ENCODE assay signal across 8 mouse cellular contexts in the genomic region with DNA sequence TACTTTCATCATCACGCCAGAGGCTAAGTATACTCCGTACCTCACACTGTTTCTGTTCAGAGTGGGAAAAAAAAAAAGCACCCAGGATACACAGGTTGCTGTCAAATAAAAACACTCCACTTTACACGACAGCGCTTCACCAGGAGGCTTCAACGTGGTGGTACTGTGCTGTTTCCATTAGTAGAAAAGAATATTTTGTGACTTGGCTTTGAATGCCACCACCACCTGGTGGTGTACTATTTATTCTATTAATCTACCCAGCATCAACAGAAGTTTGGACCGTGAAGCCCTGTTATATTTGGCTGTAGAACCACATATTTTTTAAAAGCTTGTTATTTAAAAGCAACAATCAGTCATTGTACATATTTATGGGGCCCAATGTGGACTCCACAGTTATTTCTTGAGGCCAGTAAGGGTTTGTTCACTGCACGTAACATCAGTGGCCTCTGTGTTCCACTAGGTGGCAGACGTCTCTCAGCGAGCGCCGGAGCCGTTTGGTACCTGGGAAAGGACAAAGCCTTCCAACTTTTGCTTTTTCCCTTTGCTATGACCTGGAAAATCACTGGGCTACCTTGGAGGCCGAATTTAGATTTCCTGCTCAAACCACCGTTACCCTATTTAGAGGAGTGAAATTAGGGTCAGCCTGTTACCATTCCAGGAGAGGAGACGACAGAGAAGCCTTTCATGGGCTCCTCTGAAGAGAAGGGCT. TPM values are rescaled to one million over a fixed set of nuclear protein-coding genes. Genes with fewer than 3 reads are reported as not detected.
DNase-seq lines count a peak whose midpoint lies in the region; ATAC-seq and TF ChIP-seq lines count a peak whose summit lies in the region.

No protein-coding gene starts in this region.

- WGBS in lung, adult 2 months, result 26% methylated on average over 15 of the region's 15 CpGs
- 27% methylated on average over 15 of the region's 15 CpGs for WGBS in neural tube, embryonic 15.5 days

- no peaks in the 10 kb centered on the region for H3K9me3 ChIP-seq in neural tube, embryonic 15.5 days (replicated peaks)

- 0 out of 2 replicates have a peak, but pooled peaks cover 3% of the 10 kb centered on the region for H3K36me3 ChIP-seq in neural tube, embryonic 15.5 days

- peak; percentile 52 for DNase-seq in ES-CJ7 (ENCODE audit: low read depth, low spot score)
- peak; percentile 85 for DNase-seq in brain, adult 2 months (ENCODE audit: low read depth, low spot score)
- peak; percentile 76 for DNase-seq in heart, postnatal 4 days
- DNase-seq in layer of hippocampus, adult 11-12 months (ENCODE audit: low spot score), result peak; percentile 77
- DNase-seq in lung, adult 2 months, result peak; percentile 45
- DNase-seq in testis, postnatal 14 days (ENCODE audit: low spot score), result peak; percentile 25

- TF ChIP-seq POLR2A in lung, adult 2 months (IDR thresholded peaks at IDR 0.05; ENCODE audit: borderline replicate concordance, extremely low read depth, low read depth, low read length), result no peak

- no peaks in the 10 kb centered on the region for H3K4me1 ChIP-seq in lung, adult 2 months (ENCODE audit: control insufficient read depth, insufficient read depth, low read length)
- peaks cover 3% of the 10 kb centered on the region; the same call in 1 of the 2 replicates for H3K4me1 ChIP-seq in neural tube, embryonic 15.5 days

- H3K27ac ChIP-seq in neural tube, embryonic 15.5 days (replicated peaks), result no peak overlapping the region

- ATAC-seq in erythroblast, adult 5-6 weeks (replicated peaks; ENCODE audit: low FRiP score, poor library complexity, severe bottlenecking), result peak; percentile 67; the same call in 1 of the 2 replicates
- peak; percentile 90 for ATAC-seq in neural tube, embryonic 15.5 days (ENCODE audit: low FRiP score)

- peak overlapping the region; percentile 34 for H3K4me2 ChIP-seq in neural tube, embryonic 15.5 days

- H3K4me3 ChIP-seq in lung, adult 2 months (replicated peaks; ENCODE audit: extremely low read depth, low read depth, low read length), result no peak overlapping the region
- no peak overlapping the region for H3K4me3 ChIP-seq in neural tube, embryonic 15.5 days (replicated peaks)

- TF ChIP-seq CTCF in lung, adult 2 months (IDR thresholded peaks at IDR 0.05; ENCODE audit: insufficient read depth, low read length), result peak; percentile 91

- no peaks in the 10 kb centered on the region for H3K27me3 ChIP-seq in neural tube, embryonic 15.5 days (replicated peaks)

- H3K9ac ChIP-seq in neural tube, embryonic 15.5 days (replicated peaks), result no peak overlapping the region

RNA-seq across cellular contexts. Expression of a gene that starts 48.3 kb away (rescaled TPM):
- total RNA-seq in erythroblast, adult 5-6 weeks (2015; ENCODE audit: low replicate concordance), result 14.8 and 18.8 TPM in 2 replicates
- 25.9 and 28.1 TPM in 2 replicates for total RNA-seq in erythroblast, adult 5-6 weeks (2017; ENCODE audit: low replicate concordance)
- 10 to 100 TPM; 18.8 to 21.3 TPM for total RNA-seq in heart, postnatal 4 days (2021)
- 8.8 and 8.9 TPM in 2 replicates for polyA plus RNA-seq in lung, adult 2 months (2012; rRNA removed)
- 4.4 and 9.8 TPM in 2 replicates for polyA plus RNA-seq in neural tube, embryonic 15.5 days (2015; fragmentation: Nextera tagmentation; extraction: Ambion mirVana)

Comparison
In these comparisons a context has a peak if more than half of its experiments do, and no peak if none do; other contexts are left out.
1. DNase-seq: peak in every context shown above with its lines; median percentile 85 in brain, adult 2 months; 77 in layer of hippocampus, adult 11-12 months; 76 in heart, postnatal 4 days; 52 in ES-CJ7; 45 in lung, adult 2 months; 25 in testis, postnatal 14 days.